27 mouse cellular contexts compared by ENCODE assay signal in genomic region chr15:25555852-25556251, GRCm38 (mm10).
DNase-seq lines count a peak whose midpoint lies in the region; ATAC-seq and TF ChIP-seq lines count a peak whose summit lies in the region.
"Had no signal": no experiment of that assay in that cellular context is flagged by ENCODE, and none has a peak within 500 bp of the region (broad histone marks: within the 10 kb centered on the region; RNA-seq: fewer than 3 reads in every experiment).

No protein-coding gene starts in this region.

- 0 out of 2 replicates have a peak, but pooled peaks cover 5% of the 10 kb centered on the region for H3K4me1 ChIP-seq in kidney, embryonic 14.5 days (ENCODE audit: control insufficient read depth, insufficient read depth, low read length)
- H3K4me1 ChIP-seq in kidney, postnatal 0 days (replicated peaks; ENCODE audit: insufficient read depth, low read length) = no peaks in the 10 kb centered on the region
- H3K4me1 ChIP-seq: forebrain, embryonic 13.5 days; hindbrain, embryonic 15.5 days; intestine, embryonic 15.5 days had no signal

- ATAC-seq in kidney, embryonic 14.5 days (ENCODE audit: low FRiP score, low TSS enrichment) = peak; percentile 82; the same call in 1 of the 2 replicates
- no peak; the same call in 1 of the 2 replicates for ATAC-seq in kidney, postnatal 0 days (replicated peaks; ENCODE audit: low FRiP score, low read depth)
- no peak for ATAC-seq in inflammation-experienced regulatory T-cells, adult 6 months
- ATAC-seq: activated CD4-positive, CD25-positive, alpha-beta regulatory T cell, adult 4 months; forebrain, embryonic 13.5 days; forebrain, embryonic 16.5 days; intestine, embryonic 15.5 days; Patski had no signal

- H3K27ac ChIP-seq in kidney, embryonic 14.5 days (ENCODE audit: low read depth, low read length) = no peak overlapping the region
- H3K27ac ChIP-seq in kidney, postnatal 0 days = no peak overlapping the region
- H3K27ac ChIP-seq: forebrain, embryonic 10.5 days; forebrain, embryonic 13.5 days; hindbrain, embryonic 12.5 days; hindbrain, embryonic 15.5 days; intestine, embryonic 15.5 days had no signal

- no peaks in the 10 kb centered on the region for H3K36me3 ChIP-seq in kidney, embryonic 14.5 days (ENCODE audit: control insufficient read depth, insufficient read depth, low read length)
- no peaks in the 10 kb centered on the region for H3K36me3 ChIP-seq in kidney, postnatal 0 days (ENCODE audit: insufficient read depth, low read length)
- H3K36me3 ChIP-seq: forebrain, embryonic 10.5 days; G1E; hindbrain, embryonic 12.5 days; hindbrain, embryonic 15.5 days; intestine, embryonic 15.5 days had no signal

- 29% methylated on average over 2 of the region's 2 CpGs for WGBS in kidney, embryonic 14.5 days
- 38% methylated on average over 2 of the region's 2 CpGs for WGBS in kidney, postnatal 0 days

- H3K9ac ChIP-seq in kidney, embryonic 14.5 days (ENCODE audit: low read depth, low read length) = no peak overlapping the region
- H3K9ac ChIP-seq in kidney, postnatal 0 days (ENCODE audit: low read depth, low read length) = no peak overlapping the region
- H3K9ac ChIP-seq: forebrain, embryonic 13.5 days; hindbrain, embryonic 12.5 days; hindbrain, embryonic 15.5 days; intestine, embryonic 15.5 days had no signal

- H3K9me3 ChIP-seq in kidney, embryonic 14.5 days (ENCODE audit: control insufficient read depth, low read length) = no peaks in the 10 kb centered on the region
- H3K9me3 ChIP-seq in kidney, postnatal 0 days (replicated peaks; ENCODE audit: low read length) = no peaks in the 10 kb centered on the region
- H3K9me3 ChIP-seq: forebrain, embryonic 10.5 days; forebrain, embryonic 13.5 days; hindbrain, embryonic 12.5 days; hindbrain, embryonic 15.5 days; intestine, embryonic 15.5 days had no signal

- TF ChIP-seq CTCF in kidney, postnatal 0 days (IDR thresholded peaks at IDR 0.05; ENCODE audit: low read depth) = no peak

- H3K27me3 ChIP-seq in kidney, embryonic 14.5 days (ENCODE audit: control insufficient read depth, insufficient read depth, low read length) = no peaks in the 10 kb centered on the region
- H3K27me3 ChIP-seq in kidney, postnatal 0 days (ENCODE audit: insufficient read depth, low read length) = no peaks in the 10 kb centered on the region
- H3K27me3 ChIP-seq: CH12.LX; forebrain, embryonic 13.5 days; hindbrain, embryonic 12.5 days; hindbrain, embryonic 15.5 days; intestine, embryonic 15.5 days; Patski had no signal

- no peak for DNase-seq in kidney, postnatal 10 days
- peak; percentile 52 for DNase-seq in kidney, postnatal 0 days (ENCODE audit: low spot score)
- DNase-seq in kidney, postnatal 14 days = no peak
- DNase-seq in R1 (ENCODE audit: low read depth, low spot score) = peak; percentile 71
- DNase-seq in layer of hippocampus, adult 8-10 months (ENCODE audit: low spot score in 2 of 2) = no peak
- DNase-seq: adrenal gland, adult 8-10 months; adrenal gland, postnatal 25 days; B cell, adult 2 months; cerebellum, adult 18-20 months; cerebellum, adult 9-10 months; cerebellum, postnatal 25 days; gastrocnemius, postnatal 10 days; gastrocnemius, postnatal 36 days; heart, adult 11 months had no signal

- no peak overlapping the region for H3K4me2 ChIP-seq in kidney, embryonic 14.5 days (replicated peaks; ENCODE audit: low read depth, low read length)
- H3K4me2 ChIP-seq in kidney, postnatal 0 days (ENCODE audit: low read length) = no peak overlapping the region
- H3K4me2 ChIP-seq: forebrain, embryonic 13.5 days; heart, embryonic 11.5 days; hindbrain, embryonic 12.5 days; hindbrain, embryonic 15.5 days; intestine, embryonic 15.5 days had no signal

- H3K4me3 ChIP-seq in kidney, embryonic 14.5 days (ENCODE audit: low read length) = no peak overlapping the region
- no peak overlapping the region for H3K4me3 ChIP-seq in kidney, postnatal 0 days (replicated peaks; ENCODE audit: low read depth, low read length)
- H3K4me3 ChIP-seq: forebrain, embryonic 10.5 days; forebrain, embryonic 13.5 days; hindbrain, embryonic 12.5 days; hindbrain, embryonic 15.5 days; intestine, embryonic 15.5 days had no signal

Comparison
In these comparisons a context has a peak if more than half of its experiments do, and no peak if none do; other contexts are left out.
1. DNase-seq: peak in kidney, postnatal 0 days (single experiment) and R1 (single experiment); none in kidney, postnatal 10 days (single experiment), kidney, postnatal 14 days (single experiment) and layer of hippocampus, adult 8-10 months (0 of 2).